In genomic region chr12:78226519-78226875, GRCm38 (mm10) we compare ENCODE assay signal across 9 mouse cellular contexts. TPM values are rescaled to one million over a fixed set of nuclear protein-coding genes. Genes with fewer than 3 reads are reported as not detected.
DNase-seq lines count a peak whose midpoint lies in the region; ATAC-seq and TF ChIP-seq lines count a peak whose summit lies in the region.
"Had no signal": no experiment of that assay in that cellular context is flagged by ENCODE, and none has a peak within 500 bp of the region (broad histone marks: within the 10 kb centered on the region; RNA-seq: fewer than 3 reads in every experiment).

No protein-coding gene starts in this region.

- H3K36me3 ChIP-seq in G1E (replicated peaks) = peaks cover 3% of the 10 kb centered on the region
- H3K36me3 ChIP-seq in heart, embryonic 15.5 days = no peaks in the 10 kb centered on the region
- no peaks in the 10 kb centered on the region for H3K36me3 ChIP-seq in liver, embryonic 15.5 days (replicated peaks)
- no peaks in the 10 kb centered on the region for H3K36me3 ChIP-seq in neural tube, embryonic 14.5 days (ENCODE audit: control insufficient read depth, insufficient read depth, low read length)

- peak overlapping the region; percentile 63 for H3K27ac ChIP-seq in bone marrow macrophage, adult 2 months (ENCODE audit: insufficient read depth, low read depth, low read length)
- H3K27ac ChIP-seq in heart, embryonic 15.5 days = peak overlapping the region; percentile 99
- peak overlapping the region; percentile 90 for H3K27ac ChIP-seq in liver, embryonic 15.5 days (replicated peaks)
- peak overlapping the region; percentile 97 for H3K27ac ChIP-seq in neural tube, embryonic 14.5 days (ENCODE audit: low read depth, low read length)

- whole genome bisulfite sequencing in heart, embryonic 15.5 days = under 1% methylated on average over 47 of the region's 48 CpGs
- WGBS in liver, embryonic 15.5 days (ENCODE audit: insufficient replicate concordance) = under 1% methylated on average over 48 of the region's 48 CpGs
- under 1% methylated on average over 43 of the region's 48 CpGs for WGBS in neural tube, embryonic 14.5 days

- peaks cover 26% of the 10 kb centered on the region for H3K4me1 ChIP-seq in G1E (ENCODE audit: insufficient read depth, low read depth, low read length)
- no peaks in the 10 kb centered on the region for H3K4me1 ChIP-seq in bone marrow macrophage, adult 2 months (ENCODE audit: control insufficient read depth, insufficient read depth, low read length)
- peaks cover 4% of the 10 kb centered on the region for H3K4me1 ChIP-seq in heart, embryonic 15.5 days (replicated peaks)
- H3K4me1 ChIP-seq in liver, embryonic 15.5 days (replicated peaks) = peaks cover 11% of the 10 kb centered on the region
- H3K4me1 ChIP-seq in neural tube, embryonic 14.5 days (ENCODE audit: control insufficient read depth, insufficient read depth, low read length) = peaks cover 9% of the 10 kb centered on the region

- H3K9me3 ChIP-seq in G1E (replicated peaks) = no peaks in the 10 kb centered on the region
- no peaks in the 10 kb centered on the region for H3K9me3 ChIP-seq in heart, embryonic 15.5 days (replicated peaks)
- no peaks in the 10 kb centered on the region for H3K9me3 ChIP-seq in liver, embryonic 15.5 days (replicated peaks)
- no peaks in the 10 kb centered on the region for H3K9me3 ChIP-seq in neural tube, embryonic 14.5 days (ENCODE audit: control insufficient read depth, low read length)

- ATAC-seq in G1E (ENCODE audit: extremely low read depth, insufficient number of reproducible peaks, low FRiP score, poor library complexity, severe bottlenecking) = peak; percentile 16; the same call in 1 of the 2 replicates
- peak; percentile 44 for ATAC-seq in erythroid progenitor cell, adult 5-6 weeks (replicated peaks; ENCODE audit: low FRiP score, poor library complexity, severe bottlenecking)
- peak; percentile 91 for ATAC-seq in heart, embryonic 15.5 days (replicated peaks; ENCODE audit: insufficient number of reproducible peaks, insufficient read depth, low FRiP score, low read depth)
- peak; percentile 75 for ATAC-seq in liver, embryonic 15.5 days (ENCODE audit: insufficient read depth)
- peak; percentile 92 for ATAC-seq in neural tube, embryonic 14.5 days (ENCODE audit: low read depth)

- DNase-seq in G1E (ENCODE audit: low spot score) = peak; percentile 85
- DNase-seq in kidney, postnatal 36 days = peak; percentile 85 to 92
- no peak for DNase-seq in natural killer cell, adult 2 months (ENCODE audit: low spot score in 2 of 2)

- H3K9ac ChIP-seq in heart, embryonic 15.5 days = peak overlapping the region; percentile 89
- peak overlapping the region; percentile 78 for H3K9ac ChIP-seq in liver, embryonic 15.5 days
- peak overlapping the region; percentile 93 for H3K9ac ChIP-seq in neural tube, embryonic 14.5 days (replicated peaks; ENCODE audit: low read depth, low read length)

- H3K4me2 ChIP-seq in heart, embryonic 15.5 days = peak overlapping the region; percentile 84
- peak overlapping the region; percentile 93 for H3K4me2 ChIP-seq in liver, embryonic 15.5 days
- H3K4me2 ChIP-seq in neural tube, embryonic 14.5 days (ENCODE audit: low read depth, low read length) = peak overlapping the region; percentile 68

- H3K27me3 ChIP-seq in G1E (ENCODE audit: insufficient read depth, low read length) = no peaks in the 10 kb centered on the region
- H3K27me3 ChIP-seq in heart, embryonic 15.5 days = no peaks in the 10 kb centered on the region
- H3K27me3 ChIP-seq in liver, embryonic 15.5 days = no peaks in the 10 kb centered on the region; the same call in 1 of the 2 replicates
- peaks cover 3% of the 10 kb centered on the region; the same call in 1 of the 2 replicates for H3K27me3 ChIP-seq in neural tube, embryonic 14.5 days (ENCODE audit: control insufficient read depth, insufficient read depth, low read length)

- TF ChIP-seq POLR2A in bone marrow macrophage, adult 2 months (IDR thresholded peaks at IDR 0.05; ENCODE audit: borderline replicate concordance, low read depth, low read length) = no peak

- TF ChIP-seq CTCF in G1E (IDR thresholded peaks at IDR 0.05; ENCODE audit: low read depth, low read length) = no peak
- TF ChIP-seq CTCF in bone marrow macrophage, adult 2 months (IDR thresholded peaks at IDR 0.05; ENCODE audit: low read depth, low read length) = no peak

- peak overlapping the region; percentile 99 for H3K4me3 ChIP-seq in G1E (ENCODE audit: low read depth, low read length)
- H3K4me3 ChIP-seq in bone marrow macrophage, adult 2 months (ENCODE audit: insufficient read depth, low read length) = peak overlapping the region; percentile 93
- H3K4me3 ChIP-seq in heart, embryonic 15.5 days = peak overlapping the region; percentile 98
- H3K4me3 ChIP-seq in liver, embryonic 15.5 days (replicated peaks) = peak overlapping the region; percentile 84
- H3K4me3 ChIP-seq in neural tube, embryonic 14.5 days (ENCODE audit: low read depth, low read length) = peak overlapping the region; percentile 98

RNA-seq across cellular contexts. Expression of gene Gphn, which starts 0.3 kb away (rescaled TPM):
- 63.5 and 68.3 TPM in 2 replicates for total RNA-seq in G1E (2014; fragmentation: Nextera tagmentation)
- 26.2 and 29.1 TPM in 2 replicates for total RNA-seq in G1E (2017)
- polyA plus RNA-seq in G1E (2012) = 18.9 and 20.8 TPM in 2 replicates
- 12.0 and 16.0 TPM in 2 replicates for polyA plus RNA-seq in bone marrow macrophage, adult 2 months (2012; ENCODE audit: insufficient read depth, insufficient read length, missing spikeins)
- 1.3 and 10.1 TPM in 2 replicates for total RNA-seq in erythroid progenitor cell, adult 5-6 weeks (2015; ENCODE audit: low replicate concordance)
- 0.68 and 3.1 TPM in 2 replicates for total RNA-seq in erythroid progenitor cell, adult 5-6 weeks (2017; ENCODE audit: low replicate concordance)
- 11.8 and 12.1 TPM in 2 replicates for polyA plus RNA-seq in heart, embryonic 15.5 days (2015; fragmentation: Nextera tagmentation; extraction: Ambion mirVana)
- 5.0 and 5.3 TPM in 2 replicates for polyA plus RNA-seq in liver, embryonic 15.5 days (2015; fragmentation: Nextera tagmentation; extraction: Ambion mirVana)
- polyA plus RNA-seq in neural tube, embryonic 14.5 days (2014; fragmentation: Nextera tagmentation; extraction: Ambion mirVana) = 67.4 and 86.2 TPM in 2 replicates

RNA-seq across cellular contexts. Expression of gene Gm6657, which starts 32.5 kb away (rescaled TPM):
- total RNA-seq in G1E (2014; fragmentation: Nextera tagmentation) (not detected in 2 replicates), G1E (2017) (not detected in 2 replicates)
- polyA plus RNA-seq in G1E (2012) = not detected in 2 replicates
- not detected in 2 replicates for polyA plus RNA-seq in bone marrow macrophage, adult 2 months (2012; ENCODE audit: insufficient read depth, insufficient read length, missing spikeins)
- total RNA-seq in erythroid progenitor cell, adult 5-6 weeks (2015; ENCODE audit: low replicate concordance) = not detected in 2 replicates
- total RNA-seq in erythroid progenitor cell, adult 5-6 weeks (2017; ENCODE audit: low replicate concordance) = not detected in 2 replicates
- polyA plus RNA-seq in heart, embryonic 15.5 days (2015; fragmentation: Nextera tagmentation; extraction: Ambion mirVana) = not detected in 2 replicates
- polyA plus RNA-seq in liver, embryonic 15.5 days (2015; fragmentation: Nextera tagmentation; extraction: Ambion mirVana) = not detected in 2 replicates
- not detected in 2 replicates for polyA plus RNA-seq in neural tube, embryonic 14.5 days (2014; fragmentation: Nextera tagmentation; extraction: Ambion mirVana)
- total RNA-seq: layer of hippocampus, postnatal 25 days had no signal

Comparison
In these comparisons a context has a peak if more than half of its experiments do, and no peak if none do; other contexts are left out.
1. ATAC-seq: peak in every context shown above with its lines; median percentile 92 in neural tube, embryonic 14.5 days; 91 in heart, embryonic 15.5 days; 75 in liver, embryonic 15.5 days; 44 in erythroid progenitor cell, adult 5-6 weeks; 16 in G1E.
2. DNase-seq: peak in G1E (single experiment) and kidney, postnatal 36 days (2 of 2); none in natural killer cell, adult 2 months (0 of 2).
3. Peak in every context shown above with its lines, with median percentiles within 50 percentile points of each other: H3K4me3 ChIP-seq, H3K27ac ChIP-seq, H3K4me2 ChIP-seq and H3K9ac ChIP-seq.